Mouse (Mus musculus): ENCODE results near the gene Sowahd.

DNA sequence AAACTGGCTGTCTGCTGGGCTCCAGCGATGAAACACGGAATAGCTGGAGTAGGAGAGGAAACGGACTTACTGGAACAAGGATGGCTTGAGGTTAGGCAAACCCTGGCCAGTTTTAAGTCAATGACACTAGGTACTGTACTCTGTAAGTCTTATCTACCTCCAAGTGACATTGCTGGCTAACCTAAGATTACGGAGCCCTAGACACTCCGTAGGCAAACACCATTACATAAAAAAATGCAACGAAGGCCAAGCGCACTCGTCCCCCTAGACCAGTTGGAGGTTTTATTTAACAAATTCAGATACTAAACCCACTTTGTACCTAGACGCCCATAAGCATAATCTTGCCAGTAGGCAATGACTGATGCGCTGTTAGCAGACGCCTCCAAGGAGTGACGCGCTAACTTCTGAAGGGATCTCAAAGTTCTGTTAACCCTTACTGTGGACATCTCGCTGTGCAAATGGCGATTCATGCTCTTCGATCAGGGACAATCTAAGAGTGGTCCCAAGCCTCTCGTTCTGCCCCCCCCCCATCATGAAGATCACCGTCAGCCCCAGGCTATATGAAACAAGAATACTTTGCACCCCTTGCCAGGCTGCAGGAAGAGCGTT, 35.8 kb downstream of the Sowahd start:
- TF ChIP-seq CTCF (IDR thresholded peaks at IDR 0.05; ENCODE audit: extremely low read depth, insufficient read depth, low read length) (no peak), POLR2A (IDR thresholded peaks at IDR 0.05; ENCODE audit: extremely low read depth, insufficient read depth, low read length) (no peak)

Data from cortical plate, adult 2 months (tissue).